Mouse (Mus musculus): ENCODE measurements at regions not wholly inside any gene's neighbourhood (a gene's known extent, or its start where the extent isn't known, plus 50 kb on each side); places are given as distances from the start of the nearest gene placed in this dataset.

DNA sequence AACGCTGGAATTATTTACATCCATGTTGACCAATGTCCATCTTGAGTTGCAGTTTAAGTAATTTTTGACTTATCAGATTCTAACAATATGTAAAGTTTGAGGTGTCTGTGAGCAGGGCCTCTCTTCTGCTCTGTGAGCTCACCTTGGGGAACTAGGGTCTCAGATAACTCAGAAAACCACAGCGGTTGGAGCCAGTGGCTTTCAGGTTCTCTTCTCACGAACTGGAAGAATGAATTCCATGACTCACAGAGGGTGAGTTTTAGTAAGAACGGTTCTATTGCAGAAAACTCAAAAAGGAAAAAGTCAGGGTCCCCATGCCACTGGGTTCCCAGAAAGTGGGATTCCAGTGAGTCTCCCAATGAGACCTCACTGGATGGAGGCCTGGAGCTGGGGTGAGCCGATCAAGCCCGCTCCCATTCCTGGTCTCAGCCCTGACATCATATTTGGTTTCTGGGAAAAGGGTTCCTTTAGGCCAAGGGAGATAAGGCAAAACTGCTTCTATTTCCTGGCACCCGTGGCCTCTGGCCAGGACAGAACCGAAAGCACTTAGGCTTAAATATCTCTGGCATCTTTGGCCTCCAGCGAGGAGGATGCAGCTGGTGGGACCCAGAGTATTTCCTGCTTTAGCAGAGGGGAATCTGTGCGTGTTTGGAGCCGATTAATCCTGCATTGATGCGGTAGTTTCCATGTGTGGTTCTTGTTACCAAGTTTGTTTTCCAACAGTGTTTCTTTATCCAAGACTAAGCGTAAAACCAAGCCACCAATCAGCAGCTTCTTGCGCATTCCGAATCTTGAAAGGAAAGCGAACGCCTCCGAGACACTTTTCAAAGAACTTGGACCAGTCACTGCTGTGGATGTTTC is 62.4 kb upstream of the Osbpl8 start:
- H3K4me3 ChIP-seq (ENCODE audit: low read depth, low read length) = no peak overlapping the region
- peaks cover 10% of the 10 kb centered on the region for H3K4me1 ChIP-seq (ENCODE audit: control insufficient read depth, insufficient read depth, low read length)
- DNase-seq (ENCODE audit: low spot score) (no peak), ATAC-seq (no peak)
- no peaks in the 10 kb centered on the region for H3K36me3 ChIP-seq (ENCODE audit: control insufficient read depth, insufficient read depth, low read length)
- H3K27me3 ChIP-seq (replicated peaks; ENCODE audit: control insufficient read depth, insufficient read depth, low read length) = no peaks in the 10 kb centered on the region
- H3K27ac ChIP-seq (ENCODE audit: low read depth, low read length) = no peak overlapping the region
- WGBS = 85% methylated on average over 18 of the region's 18 CpGs
- H3K4me2 ChIP-seq (ENCODE audit: low read length) = no peak overlapping the region
- H3K9ac ChIP-seq (ENCODE audit: low read length) = no peak overlapping the region
- H3K9me3 ChIP-seq (replicated peaks; ENCODE audit: control insufficient read depth, low read length) = no peaks in the 10 kb centered on the region

- WGBS = 33% methylated on average over 7 of the region's 7 CpGs
- H3K9ac ChIP-seq (ENCODE audit: low read length) = peak overlapping the region; percentile 37
- peak; percentile 71 for ATAC-seq
Measured at GRCm38 (mm10) chr10:111099812-111100464, 64.6 kb upstream of the Osbpl8 start.

GRCm38 (mm10) chr10:111099059-111099811 is 65.3 kb upstream of the Osbpl8 start:
- Histone ChIP-seq H3K36me3 (ENCODE audit: control insufficient read depth, insufficient read depth, low read length) (no peaks in the 10 kb centered on the region), H3K4me1 (ENCODE audit: control insufficient read depth, insufficient read depth, low read length) (peaks cover 14% of the 10 kb centered on the region), H3K4me2 (ENCODE audit: low read length) (no peak overlapping the region), H3K4me3 (ENCODE audit: low read depth, low read length) (no peak overlapping the region), H3K9me3 (replicated peaks; ENCODE audit: control insufficient read depth, low read length) (no peaks in the 10 kb centered on the region), H3K9ac (ENCODE audit: low read length) (peak overlapping the region; percentile 37; the same call in 1 of the 2 replicates), H3K27me3 (replicated peaks; ENCODE audit: control insufficient read depth, insufficient read depth, low read length) (no peaks in the 10 kb centered on the region), H3K27ac (ENCODE audit: low read depth, low read length) (peak overlapping the region; percentile 46; the same call in 1 of the 2 replicates)
- DNase-seq (ENCODE audit: low spot score) = no peak
- peak; percentile 24; the same call in 1 of the 2 replicates for ATAC-seq
- 61% methylated on average over 5 of the region's 5 CpGs for WGBS

More at GRCm38 (mm10) chr10:111099812-111100464, 64.6 kb upstream of the Osbpl8 start:
- Histone ChIP-seq H3K4me3 (ENCODE audit: low read depth, low read length) (no peak overlapping the region), H3K4me1 (ENCODE audit: control insufficient read depth, insufficient read depth, low read length) (peaks cover 14% of the 10 kb centered on the region), H3K27me3 (replicated peaks; ENCODE audit: control insufficient read depth, insufficient read depth, low read length) (no peaks in the 10 kb centered on the region), H3K4me2 (ENCODE audit: low read length) (no peak overlapping the region), H3K36me3 (ENCODE audit: control insufficient read depth, insufficient read depth, low read length) (no peaks in the 10 kb centered on the region), H3K9me3 (replicated peaks; ENCODE audit: control insufficient read depth, low read length) (no peaks in the 10 kb centered on the region), H3K27ac (ENCODE audit: low read depth, low read length) (peak overlapping the region; percentile 46; the same call in 1 of the 2 replicates)
- peak; percentile 96 for DNase-seq (ENCODE audit: low spot score)

DNA sequence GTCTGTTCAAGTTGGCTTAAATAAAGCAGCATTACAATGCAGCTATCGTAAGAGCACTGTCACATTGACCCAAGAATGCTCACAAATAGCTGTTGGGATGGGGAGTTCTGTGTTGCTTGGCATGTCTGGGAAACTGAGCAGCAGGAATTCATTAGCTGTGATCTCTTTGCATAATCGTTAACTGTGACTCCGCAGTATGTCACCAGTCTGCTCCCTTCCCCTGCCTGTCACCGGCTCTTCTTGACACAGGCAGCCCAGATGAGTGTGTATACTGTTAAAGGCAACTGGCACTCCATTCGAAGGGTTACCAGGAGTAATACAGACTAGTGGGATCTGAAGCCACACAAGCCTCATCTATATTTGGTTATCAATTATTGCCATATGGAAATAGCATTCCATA is 67.3 kb upstream of the Osbpl8 start:
- DNase-seq (ENCODE audit: low spot score) (peak; percentile 43), ATAC-seq (peak; percentile 40; the same call in 1 of the 2 replicates)

DNA sequence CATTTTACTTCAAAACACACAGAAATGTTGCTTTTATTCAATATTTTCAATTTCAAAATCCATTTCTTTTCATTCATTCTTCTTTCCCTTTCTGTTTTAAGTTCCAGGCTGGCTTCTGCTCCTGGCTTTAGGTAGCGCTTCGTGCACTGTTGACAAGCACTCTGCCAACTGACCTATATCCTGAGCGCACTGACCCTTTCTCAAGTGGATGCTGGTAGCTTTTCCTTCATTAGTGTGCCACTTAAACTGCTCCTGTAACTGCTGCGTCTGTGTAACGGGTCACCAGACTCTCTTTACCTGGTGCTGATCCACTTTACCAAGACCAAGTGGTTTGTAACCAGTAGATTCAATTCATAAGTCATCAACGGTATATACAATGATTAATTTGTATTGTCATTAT is 67.7 kb upstream of the Osbpl8 start:
- H3K9ac ChIP-seq (ENCODE audit: low read length) = no peak overlapping the region
- no peak overlapping the region for H3K4me3 ChIP-seq (ENCODE audit: low read depth, low read length)
- peaks cover 14% of the 10 kb centered on the region for H3K4me1 ChIP-seq (ENCODE audit: control insufficient read depth, insufficient read depth, low read length)
- 80% methylated on average over 6 of the region's 6 CpGs for WGBS
- ATAC-seq = no peak
- H3K36me3 ChIP-seq (ENCODE audit: control insufficient read depth, insufficient read depth, low read length) = no peaks in the 10 kb centered on the region
- H3K4me2 ChIP-seq (ENCODE audit: low read length) = no peak overlapping the region
- H3K27ac ChIP-seq (ENCODE audit: low read depth, low read length) = no peak overlapping the region
- no peak for DNase-seq (ENCODE audit: low spot score)
- H3K9me3 ChIP-seq (replicated peaks; ENCODE audit: control insufficient read depth, low read length) = no peaks in the 10 kb centered on the region
- no peaks in the 10 kb centered on the region for H3K27me3 ChIP-seq (replicated peaks; ENCODE audit: control insufficient read depth, insufficient read depth, low read length)

More for the DNA sequence above, 67.3 kb upstream of the Osbpl8 start:
- no peak overlapping the region for H3K9ac ChIP-seq (ENCODE audit: low read length)
- H3K36me3 ChIP-seq (ENCODE audit: control insufficient read depth, insufficient read depth, low read length) = no peaks in the 10 kb centered on the region
- no peak overlapping the region for H3K4me2 ChIP-seq (ENCODE audit: low read length)
- WGBS = 33% methylated on average over 5 of the region's 5 CpGs
- no peaks in the 10 kb centered on the region for H3K9me3 ChIP-seq (replicated peaks; ENCODE audit: control insufficient read depth, low read length)
- no peak overlapping the region for H3K4me3 ChIP-seq (ENCODE audit: low read depth, low read length)
- H3K4me1 ChIP-seq (ENCODE audit: control insufficient read depth, insufficient read depth, low read length) = peaks cover 14% of the 10 kb centered on the region
- no peak overlapping the region for H3K27ac ChIP-seq (ENCODE audit: low read depth, low read length)
- H3K27me3 ChIP-seq (replicated peaks; ENCODE audit: control insufficient read depth, insufficient read depth, low read length) = no peaks in the 10 kb centered on the region

DNA sequence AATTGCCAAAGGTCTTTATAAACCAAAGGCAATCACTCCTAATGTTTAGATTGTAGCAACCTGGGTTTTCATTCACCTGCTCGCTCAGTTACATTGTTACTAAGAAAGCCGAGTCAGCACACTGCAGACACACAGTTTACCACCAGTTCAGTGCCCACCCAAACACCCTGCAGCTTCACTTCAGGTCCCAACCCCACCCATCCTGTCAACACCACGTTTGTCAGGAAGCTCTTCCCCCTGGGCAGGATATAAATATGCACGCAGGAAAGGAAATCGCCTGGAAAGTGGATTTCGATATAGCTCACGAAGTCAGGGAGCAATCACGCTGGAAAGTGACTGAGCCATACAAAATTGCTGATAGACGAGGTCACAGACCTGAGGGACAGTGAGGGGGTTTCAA is 70.1 kb upstream of the Osbpl8 start:
- Histone ChIP-seq H3K4me1 (ENCODE audit: control insufficient read depth, insufficient read depth, low read length) (peaks cover 8% of the 10 kb centered on the region), H3K4me2 (ENCODE audit: low read length) (no peak overlapping the region), H3K4me3 (ENCODE audit: low read depth, low read length) (no peak overlapping the region), H3K9me3 (replicated peaks; ENCODE audit: control insufficient read depth, low read length) (no peaks in the 10 kb centered on the region), H3K36me3 (ENCODE audit: control insufficient read depth, insufficient read depth, low read length) (no peaks in the 10 kb centered on the region), H3K27me3 (replicated peaks; ENCODE audit: control insufficient read depth, insufficient read depth, low read length) (no peaks in the 10 kb centered on the region), H3K9ac (ENCODE audit: low read length) (no peak overlapping the region), H3K27ac (ENCODE audit: low read depth, low read length) (no peak overlapping the region)
- DNase-seq (ENCODE audit: low spot score) = no peak
- ATAC-seq = no peak
- 74% methylated on average over 9 of the region's 9 CpGs for WGBS

- WGBS = 50% methylated on average over 5 of the region's 5 CpGs
- Histone ChIP-seq H3K27me3 (replicated peaks; ENCODE audit: control insufficient read depth, insufficient read depth, low read length) (no peaks in the 10 kb centered on the region), H3K4me1 (ENCODE audit: control insufficient read depth, insufficient read depth, low read length) (no peaks in the 10 kb centered on the region), H3K36me3 (ENCODE audit: control insufficient read depth, insufficient read depth, low read length) (no peaks in the 10 kb centered on the region), H3K4me3 (ENCODE audit: low read depth, low read length) (no peak overlapping the region), H3K9me3 (replicated peaks; ENCODE audit: control insufficient read depth, low read length) (no peaks in the 10 kb centered on the region), H3K4me2 (ENCODE audit: low read length) (no peak overlapping the region), H3K9ac (ENCODE audit: low read length) (no peak overlapping the region), H3K27ac (ENCODE audit: low read depth, low read length) (no peak overlapping the region)
- ATAC-seq (no peak), DNase-seq (ENCODE audit: low spot score) (no peak)
Measured at GRCm38 (mm10) chr10:111089382-111089781, 75.2 kb upstream of the Osbpl8 start.

GRCm38 (mm10) chr10:111085561-111085960 is 75.6 kb upstream of the Zdhhc17 start:
- no peak overlapping the region for H3K4me3 ChIP-seq (ENCODE audit: low read depth, low read length)
- no peaks in the 10 kb centered on the region for H3K4me1 ChIP-seq (ENCODE audit: control insufficient read depth, insufficient read depth, low read length)
- DNase-seq (ENCODE audit: low spot score) (no peak), ATAC-seq (no peak)
- WGBS = 77% methylated on average over 8 of the region's 8 CpGs
- no peaks in the 10 kb centered on the region for H3K27me3 ChIP-seq (replicated peaks; ENCODE audit: control insufficient read depth, insufficient read depth, low read length)
- H3K9me3 ChIP-seq (replicated peaks; ENCODE audit: control insufficient read depth, low read length) = no peaks in the 10 kb centered on the region
- no peak overlapping the region for H3K9ac ChIP-seq (ENCODE audit: low read length)
- no peak overlapping the region for H3K27ac ChIP-seq (ENCODE audit: low read depth, low read length)
- H3K4me2 ChIP-seq (ENCODE audit: low read length) = no peak overlapping the region
- no peaks in the 10 kb centered on the region for H3K36me3 ChIP-seq (ENCODE audit: control insufficient read depth, insufficient read depth, low read length)
